Mouse (Mus musculus) liver, embryonic 12.5 days (tissue): Measurements from ENCODE around the gene Flad1. TPM values are rescaled to one million over a fixed set of nuclear protein-coding genes. Genes with fewer than 3 reads are reported as not detected.

Experiments used
- ATAC-seq: fragments of 200-750 bp; cut with Nextera tagmentation; 2 replicates; pipeline ENCODE4 v1.8.0; 2017; ENCODE audit warnings: moderate number of reproducible peaks, mild to moderate bottlenecking, moderate library complexity
- H3K27ac ChIP-seq: fragments of 300-500 bp; sonication (generic); 2 replicates; pipeline ENCODE4 v1.5.1; 2016; ENCODE audit warnings: mild to moderate bottlenecking
- H3K27me3 ChIP-seq: fragments of 300-500 bp; sonication (generic); replicated peaks from 2 replicates; pipeline ENCODE4 v1.6.1; 2016; ENCODE audit warnings: mild to moderate bottlenecking, moderate library complexity
- H3K36me3 ChIP-seq: fragments of 300-500 bp; sonication (generic); 2 replicates; pipeline ENCODE4 v1.6.1; 2016; ENCODE audit warnings: mild to moderate bottlenecking, moderate library complexity
- H3K4me1 ChIP-seq: fragments of 300-500 bp; sonication (generic); 2 replicates; pipeline ENCODE4 v1.6.1; 2016
- H3K4me2 ChIP-seq: fragments of 300-500 bp; sonication (generic); 2 replicates; pipeline ENCODE4 v1.6.1; 2016; ENCODE audit warnings: mild to moderate bottlenecking, moderate library complexity
- H3K4me3 ChIP-seq: fragments of 300-500 bp; sonication (generic); 2 replicates; pipeline ENCODE4 v1.5.1; 2016; ENCODE audit warnings: mild to moderate bottlenecking, moderate library complexity
- H3K9ac ChIP-seq: fragments of 300-500 bp; sonication (generic); 2 replicates; pipeline ENCODE4 v1.6.1; 2016; ENCODE audit warnings: mild to moderate bottlenecking, moderate library complexity
- H3K9me3 ChIP-seq: fragments of 300-500 bp; sonication (generic); replicated peaks from 2 replicates; pipeline ENCODE4 v1.6.1; 2016; ENCODE audit warnings: mild to moderate bottlenecking, moderate library complexity
- WGBS: fragments of 180-500 bp; shearing (Covaris S2); methylation state at CpG from one replicate; pipeline ENCODE4 v1.1.7; 2016; ENCODE audit not compliant: insufficient replicate concordance; 5-methylcytosine and 5-hydroxymethylcytosine counted together
- polyA plus RNA-seq: library from polyadenylated mRNA; unstranded; fragments of >200 nt; fragmentation: Nextera tagmentation; extraction: Ambion mirVana; gene quantifications from 2 replicates; pipeline ENCODE4 v1.2.1, GENCODE M21; 2016

Flad1 gene
- polyA plus RNA-seq, 1 experiment from 2014 or later: 21.6 TPM

- Histone ChIP-seq H3K9me3 (0 out of 2 replicates have a peak, but pooled peaks cover 4% of the 10 kb centered on the region), H3K4me2 (peak overlapping the region; percentile 80), H3K4me3 (peak overlapping the region; percentile 71), H3K4me1 (peaks cover 33% of the 10 kb centered on the region), H3K27me3 (no peaks in the 10 kb centered on the region), H3K36me3 (peaks cover 57% of the 10 kb centered on the region), H3K27ac (peak overlapping the region; percentile 59), H3K9ac (peak overlapping the region; percentile 78)
- WGBS: 67% methylated on average over 10 of the region's 10 CpGs
- no peak for ATAC-seq
These were observed 806 bp downstream of the Flad1 start for GRCm38 (mm10) chr3:89410864-89411263.

GRCm38 (mm10) chr3:89409701-89410100 lies 2.0 kb downstream of the Flad1 start:
- Histone ChIP-seq H3K9ac (no peak overlapping the region), H3K4me3 (no peak overlapping the region), H3K27me3 (no peaks in the 10 kb centered on the region), H3K9me3 (0 out of 2 replicates have a peak, but pooled peaks cover under 1% of the 10 kb centered on the region), H3K4me1 (peaks cover 31% of the 10 kb centered on the region), H3K4me2 (no peak overlapping the region), H3K27ac (no peak overlapping the region), H3K36me3 (peaks cover 57% of the 10 kb centered on the region)
- no peak for ATAC-seq
- 84% methylated on average over 3 of the region's 3 CpGs for whole genome bisulfite sequencing

- no peak overlapping the region for H3K4me3 ChIP-seq
- no peak overlapping the region for H3K9ac ChIP-seq
- H3K27me3 ChIP-seq: no peaks in the 10 kb centered on the region
- H3K27ac ChIP-seq: no peak overlapping the region
- H3K4me1 ChIP-seq: peaks cover 31% of the 10 kb centered on the region
- no peak for ATAC-seq
- peaks cover 58% of the 10 kb centered on the region for H3K36me3 ChIP-seq
- H3K9me3 ChIP-seq: no peaks in the 10 kb centered on the region
- 73% methylated on average over 16 of the region's 16 CpGs for WGBS
- H3K4me2 ChIP-seq: no peak overlapping the region
These were observed 3.2 kb downstream of the Flad1 start for GRCm38 (mm10) chr3:89408448-89408847.

- Histone ChIP-seq H3K27ac (no peak overlapping the region; the same call in 1 of the 2 replicates), H3K4me3 (no peak overlapping the region), H3K27me3 (no peaks in the 10 kb centered on the region), H3K36me3 (peaks cover 67% of the 10 kb centered on the region), H3K4me2 (no peak overlapping the region), H3K9me3 (no peaks in the 10 kb centered on the region), H3K9ac (no peak overlapping the region), H3K4me1 (peaks cover 28% of the 10 kb centered on the region)
- WGBS: 87% methylated on average over 6 of the region's 6 CpGs
- no peak for ATAC-seq
These were observed 4.8 kb downstream of the Flad1 start for GRCm38 (mm10) chr3:89406887-89407286.

- Histone ChIP-seq H3K4me1 (0 out of 2 replicates have a peak, but pooled peaks cover 3% of the 10 kb centered on the region), H3K27me3 (no peaks in the 10 kb centered on the region), H3K36me3 (peaks cover 73% of the 10 kb centered on the region), H3K4me3 (no peak within 1 kb of the TSS), H3K4me2 (no peak within 1 kb of the TSS), H3K9me3 (no peaks in the 10 kb centered on the region), H3K9ac (no peak within 1 kb of the TSS), H3K27ac (no peak within 1 kb of the TSS)
- ATAC-seq: no peak
- WGBS: 76% methylated on average over 5 of the region's 5 CpGs
These were observed 9.0 kb downstream of the Flad1 start, which contains the start of gene Lenep for GRCm38 (mm10) chr3:89402693-89403092. TSS of gene Lenep (minus strand) at chr3:89402793.

- 76% methylated on average over 7 of the region's 7 CpGs for WGBS
- H3K36me3 ChIP-seq: peaks cover 62% of the 10 kb centered on the region
These were observed 10.3 kb downstream of the Flad1 start for GRCm38 (mm10) chr3:89401329-89401728.

GRCm38 (mm10) chr3:89396654-89397005 lies 15.0 kb downstream of the Flad1 start:
- H3K4me3 ChIP-seq: peak overlapping the region; percentile 63
- H3K9ac ChIP-seq: peak overlapping the region; percentile 81
- no peak for ATAC-seq
- H3K4me1 ChIP-seq: peaks cover 55% of the 10 kb centered on the region
- peaks cover 15% of the 10 kb centered on the region for H3K27me3 ChIP-seq
- 3% methylated on average over 4 of the region's 4 CpGs for WGBS
- peak overlapping the region; percentile 98 for H3K4me2 ChIP-seq
- H3K27ac ChIP-seq: no peak overlapping the region
- H3K36me3 ChIP-seq: peaks cover 19% of the 10 kb centered on the region
- H3K9me3 ChIP-seq: no peaks in the 10 kb centered on the region

More at GRCm38 (mm10) chr3:89401329-89401728, 10.3 kb downstream of the Flad1 start:
- H3K4me1 ChIP-seq: peaks cover 10% of the 10 kb centered on the region
- H3K27me3 ChIP-seq: no peaks in the 10 kb centered on the region
- no peaks in the 10 kb centered on the region for H3K9me3 ChIP-seq
- H3K9ac ChIP-seq: no peak overlapping the region
- H3K4me2 ChIP-seq: no peak overlapping the region
- no peak overlapping the region for H3K4me3 ChIP-seq
- no peak overlapping the region for H3K27ac ChIP-seq
- no peak for ATAC-seq

- no peak for ATAC-seq
- Histone ChIP-seq H3K4me2 (peak overlapping the region; percentile 98), H3K9ac (peak overlapping the region; percentile 81), H3K9me3 (no peaks in the 10 kb centered on the region), H3K36me3 (peaks cover 14% of the 10 kb centered on the region; the same call in 1 of the 2 replicates), H3K4me1 (peaks cover 61% of the 10 kb centered on the region), H3K4me3 (peak overlapping the region; percentile 63), H3K27ac (peak overlapping the region; percentile 36; the same call in 1 of the 2 replicates), H3K27me3 (peaks cover 21% of the 10 kb centered on the region)
- WGBS: under 1% methylated on average over 44 of the region's 44 CpGs
These were observed 15.6 kb downstream of the Flad1 start for GRCm38 (mm10) chr3:89395806-89396653.

GRCm38 (mm10) chr3:89395419-89395805 lies 16.3 kb downstream of the Flad1 start:
- Histone ChIP-seq H3K27ac (peak overlapping the region; percentile 85; the same call in 1 of the 2 replicates), H3K4me2 (peak overlapping the region; percentile 98), H3K9me3 (no peaks in the 10 kb centered on the region), H3K36me3 (peaks cover 14% of the 10 kb centered on the region; the same call in 1 of the 2 replicates), H3K4me3 (peak overlapping the region; percentile 63), H3K9ac (peak overlapping the region; percentile 81), H3K4me1 (peaks cover 67% of the 10 kb centered on the region), H3K27me3 (peaks cover 27% of the 10 kb centered on the region)
- no peak for ATAC-seq
- WGBS: 3% methylated on average over 10 of the region's 10 CpGs

- Histone ChIP-seq H3K27me3 (peaks cover 31% of the 10 kb centered on the region), H3K4me3 (peak overlapping the region; percentile 63), H3K9ac (peak overlapping the region; percentile 81), H3K36me3 (peaks cover 9% of the 10 kb centered on the region; the same call in 1 of the 2 replicates), H3K4me1 (peaks cover 72% of the 10 kb centered on the region), H3K27ac (peak overlapping the region; percentile 85), H3K4me2 (peak overlapping the region; percentile 98), H3K9me3 (no peaks in the 10 kb centered on the region)
- WGBS: under 1% methylated on average over 11 of the region's 12 CpGs
- ATAC-seq: peak; percentile 19
These were observed 16.8 kb downstream of the Flad1 start for GRCm38 (mm10) chr3:89394894-89395256.

GRCm38 (mm10) chr3:89394006-89394893 lies 17.4 kb downstream of the Flad1 start, which contains the start of gene Zbtb7b:
TSS of gene Zbtb7b (minus strand) at chr3:89394776.
- Histone ChIP-seq H3K36me3 (0 out of 2 replicates have a peak, but pooled peaks cover 2% of the 10 kb centered on the region), H3K4me3 (peak within 1 kb of the TSS; percentile 63), H3K4me1 (peaks cover 79% of the 10 kb centered on the region), H3K27ac (peak within 1 kb of the TSS; percentile 85), H3K4me2 (peak within 1 kb of the TSS; percentile 98), H3K27me3 (peaks cover 31% of the 10 kb centered on the region), H3K9me3 (no peaks in the 10 kb centered on the region), H3K9ac (peak within 1 kb of the TSS; percentile 81)
- ATAC-seq: peak; percentile 50
- WGBS: under 1% methylated on average over 40 of the region's 42 CpGs
